Mouse (Mus musculus) embryonic facial prominence, embryonic 14.5 days (tissue): Measurements from ENCODE around the gene Gm13871. TPM values are rescaled to one million over a fixed set of nuclear protein-coding genes. Genes with fewer than 3 reads are reported as not detected.
"Not testable (repeated sequence)": the region's sequence is repeated elsewhere in the genome, so short reads cannot be mapped to it uniquely, and the experiment has no call there.

ENCODE experiments used
- ATAC-seq: fragments of 200-750 bp; cut with Nextera tagmentation; 2 replicates; pipeline ENCODE4 v1.8.0; 2017; ENCODE audit warnings: low read depth, moderate number of reproducible peaks, moderate TSS enrichment
- DNase-seq: peaks from one replicate; pipeline ENCODE4 v3.0.0-alpha.2; 2015; ENCODE audit warnings: low spot score
- H3K27ac ChIP-seq: fragments of 300-500 bp; sonication (generic); replicated peaks from 2 replicates; pipeline ENCODE4 v1.5.1; 2014; ENCODE audit warnings: low read depth, mild to moderate bottlenecking, low read length, moderate library complexity
- H3K27me3 ChIP-seq: fragments of 300-500 bp; sonication (generic); replicated peaks from 2 replicates; pipeline ENCODE4 v1.6.1; 2014; ENCODE audit warnings: low read length; ENCODE audit not compliant: control insufficient read depth, insufficient read depth
- H3K36me3 ChIP-seq: fragments of 300-500 bp; sonication (generic); 2 replicates; pipeline ENCODE4 v1.6.1; 2014; ENCODE audit warnings: low read length, mixed read lengths; ENCODE audit not compliant: control insufficient read depth, insufficient read depth
- H3K4me1 ChIP-seq: fragments of 300-500 bp; sonication (generic); 2 replicates; pipeline ENCODE4 v1.6.1; 2014; ENCODE audit warnings: antibody characterized with exemption, low read length; ENCODE audit not compliant: control insufficient read depth, insufficient read depth
- H3K4me2 ChIP-seq: fragments of 300-500 bp; sonication (generic); 2 replicates; pipeline ENCODE4 v1.6.1; 2014; ENCODE audit warnings: low read depth, mild to moderate bottlenecking, low read length, moderate library complexity, mixed read lengths
- H3K4me3 ChIP-seq: fragments of 300-500 bp; sonication (generic); 2 replicates; pipeline ENCODE4 v1.5.1; 2014; ENCODE audit warnings: low read depth, mild to moderate bottlenecking, low read length
- H3K9ac ChIP-seq: fragments of 300-500 bp; sonication (generic); 2 replicates; pipeline ENCODE4 v1.6.1; 2014; ENCODE audit warnings: low read depth, mild to moderate bottlenecking, low read length, moderate library complexity, mixed read lengths
- H3K9me3 ChIP-seq: fragments of 300-500 bp; sonication (generic); 2 replicates; pipeline ENCODE4 v1.6.1; 2016; ENCODE audit warnings: low read length; ENCODE audit not compliant: control insufficient read depth
- WGBS: fragments of 180-500 bp; shearing (Covaris S2); extraction: QIAGEN DNeasy Blood & Tissue Kit; methylation state at CpG from one replicate; pipeline ENCODE4 v1.1.7; 2014; 5-methylcytosine and 5-hydroxymethylcytosine counted together
- polyA plus RNA-seq: library from polyadenylated mRNA; unstranded; fragments of >200 nt; fragmentation: Nextera tagmentation; extraction: Ambion mirVana; gene quantifications from 2 replicates; pipeline ENCODE4 v1.2.1, GENCODE M21; 2014

The Gm13871 gene
- polyA plus RNA-seq = not detected in 2 replicates

DNA sequence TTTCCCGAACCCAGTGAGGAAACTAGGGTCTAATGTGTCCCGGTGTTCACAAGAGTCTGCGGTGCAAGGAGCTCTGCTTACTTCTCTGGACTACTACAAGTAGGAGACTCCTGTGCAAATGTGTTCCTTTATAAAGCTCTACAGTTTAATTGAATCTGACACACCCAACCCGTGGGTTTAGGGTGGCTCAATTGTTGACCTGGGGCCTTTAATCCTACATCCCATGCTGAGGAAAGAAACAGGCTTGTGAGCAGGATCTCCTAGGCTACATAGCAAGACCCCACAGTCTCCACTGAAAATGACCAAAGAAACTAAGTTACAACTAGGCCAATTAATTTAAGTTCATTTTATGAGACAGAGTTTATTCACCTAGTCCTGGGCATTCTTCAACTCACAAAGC is at the start of gene Gm13871:
Gene Gm13871 (minus strand): TSS at position 101 of the 400 bp plus-strand sequence.
- not testable (repeated sequence) for ATAC-seq, H3K9ac ChIP-seq, H3K9me3 ChIP-seq, H3K36me3 ChIP-seq, H3K27me3 ChIP-seq, H3K4me2 ChIP-seq, H3K4me1 ChIP-seq, DNase-seq, H3K4me3 ChIP-seq, H3K27ac ChIP-seq
- no CpG with 5 or more reads among the region's 4 CpGs for WGBS

GRCm38 (mm10) chr4:73950375-73950896 is 44.7 kb upstream of the Gm13871 start, which contains the start of gene 2310002L09Rik:
Gene 2310002L09Rik, minus strand, starts transcription at chr4:73950846.
- no peaks in the 10 kb centered on the region for H3K27me3 ChIP-seq
- ATAC-seq (no peak), DNase-seq (no peak)
- H3K9ac ChIP-seq = no peak within 1 kb of the TSS
- 48% methylated on average over 8 of the region's 8 CpGs for WGBS
- H3K4me2 ChIP-seq = no peak within 1 kb of the TSS
- no peaks in the 10 kb centered on the region for H3K9me3 ChIP-seq
- H3K4me1 ChIP-seq = no peaks in the 10 kb centered on the region
- H3K36me3 ChIP-seq = no peaks in the 10 kb centered on the region
- H3K4me3 ChIP-seq = no peak within 1 kb of the TSS
- H3K27ac ChIP-seq = no peak within 1 kb of the TSS

DNA sequence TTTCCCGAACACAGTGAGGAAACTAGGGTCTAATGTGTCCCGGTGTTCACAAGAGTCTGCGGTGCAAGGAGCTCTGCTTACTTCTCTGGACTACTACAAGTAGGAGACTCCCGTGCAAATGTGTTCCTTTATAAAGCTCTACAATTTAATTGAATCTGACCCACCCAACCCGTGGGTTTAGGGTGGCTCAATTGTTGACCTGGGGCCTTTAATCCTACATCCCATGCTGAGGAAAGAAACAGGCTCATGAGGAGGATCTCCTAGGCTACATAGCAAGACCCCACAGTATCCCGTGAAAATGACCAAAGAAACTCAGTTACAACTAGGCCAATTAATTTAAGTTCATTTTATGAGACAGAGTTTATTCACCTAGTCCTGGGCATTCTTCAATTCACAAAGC is 14.9 kb upstream of the Gm13871 start, which contains the start of gene Gm11756:
Gene Gm11756 (minus strand): TSS at position 101 of the 400 bp plus-strand sequence.
- H3K27ac ChIP-seq, H3K4me2 ChIP-seq, ATAC-seq, H3K9me3 ChIP-seq, H3K9ac ChIP-seq, H3K27me3 ChIP-seq, H3K4me3 ChIP-seq, DNase-seq, H3K36me3 ChIP-seq, H3K4me1 ChIP-seq: not testable (repeated sequence)
- 88% methylated on average over 6 of the region's 6 CpGs for WGBS

GRCm38 (mm10) chr4:73891012-73891411 is 14.7 kb downstream of the Gm13871 start, which contains the start of gene Gm11757:
Gene Gm11757, minus strand, starts transcription at chr4:73891112.
- not testable (repeated sequence) for DNase-seq, H3K4me1 ChIP-seq, H3K36me3 ChIP-seq, H3K9ac ChIP-seq, H3K9me3 ChIP-seq, H3K4me2 ChIP-seq, H3K4me3 ChIP-seq, H3K27ac ChIP-seq, ATAC-seq, H3K27me3 ChIP-seq
- WGBS = no CpG with 5 or more reads among the region's 4 CpGs

GRCm38 (mm10) chr4:73876166-73876565 is 29.6 kb downstream of the Gm13871 start, which contains the start of gene Gm11758:
Gene Gm11758, minus strand, starts transcription at chr4:73876266.
- not testable (repeated sequence) for ATAC-seq, H3K9ac ChIP-seq, DNase-seq, H3K4me2 ChIP-seq, H3K9me3 ChIP-seq, H3K4me3 ChIP-seq, H3K27ac ChIP-seq, H3K4me1 ChIP-seq, H3K27me3 ChIP-seq, H3K36me3 ChIP-seq
- WGBS = no CpG with 5 or more reads among the region's 4 CpGs

Other genes with a start within 250 kb of the Gm13871 start
- not detected in 2 replicates for gene Gm11239, start 237.6 kb downstream of the Gm13871 start, polyA plus RNA-seq
- gene Gm428, start 222.4 kb downstream of the Gm13871 start, polyA plus RNA-seq = not detected in 2 replicates
- 2.0 and 3.8 TPM in 2 replicates for gene Rasef, start 115.0 kb downstream of the Gm13871 start, polyA plus RNA-seq
- gene Gm11758, start 29.7 kb downstream of the Gm13871 start, polyA plus RNA-seq = not detected in 2 replicates
- not detected in 2 replicates for gene Gm11757, start 14.8 kb downstream of the Gm13871 start, polyA plus RNA-seq
- not detected in 2 replicates for gene Gm11756, start 14.8 kb upstream of the Gm13871 start, polyA plus RNA-seq
- gene 2310002L09Rik, start 44.9 kb upstream of the Gm13871 start, polyA plus RNA-seq = 14.9 and 25.9 TPM in 2 replicates
- gene Frmd3, start 107.5 kb upstream of the Gm13871 start, polyA plus RNA-seq = 6.5 and 6.9 TPM in 2 replicates